Mouse (Mus musculus): ENCODE measurements at regions not wholly inside any gene's neighbourhood (a gene's known extent, or its start where the extent isn't known, plus 50 kb on each side); places are given as distances from the start of the nearest gene placed in this dataset.

DNA sequence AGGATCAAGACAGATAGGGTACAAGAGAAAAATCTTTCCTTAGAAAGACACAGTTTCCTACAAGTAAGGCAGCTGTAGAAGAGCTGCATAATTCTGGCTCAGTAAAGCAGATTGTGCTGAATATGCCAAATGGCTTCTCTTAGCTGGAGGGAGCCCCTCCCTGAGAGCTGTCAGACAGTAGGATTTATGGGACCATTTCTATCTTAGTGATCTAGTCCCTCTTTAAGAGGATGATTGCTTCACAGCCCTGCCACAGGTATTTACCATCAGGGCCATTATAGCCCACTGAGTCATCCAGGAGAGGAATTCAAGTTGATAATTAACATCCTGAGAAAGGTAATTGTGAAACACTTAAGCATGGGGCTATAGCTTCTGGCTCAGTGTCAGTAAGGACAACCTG, 101.5 kb upstream of the Cypt1 start:
- Histone ChIP-seq H3K27ac (no peak overlapping the region), H3K4me3 (no peak overlapping the region)
- intact Hi-C loops (cut with DNase I): no loop called here
- TF ChIP-seq CTCF (IDR thresholded peaks at IDR 0.05): no peak
- no peak for DNase-seq (ENCODE audit: extremely low spot score in 1 of 2, low spot score in 2 of 2)

DNA sequence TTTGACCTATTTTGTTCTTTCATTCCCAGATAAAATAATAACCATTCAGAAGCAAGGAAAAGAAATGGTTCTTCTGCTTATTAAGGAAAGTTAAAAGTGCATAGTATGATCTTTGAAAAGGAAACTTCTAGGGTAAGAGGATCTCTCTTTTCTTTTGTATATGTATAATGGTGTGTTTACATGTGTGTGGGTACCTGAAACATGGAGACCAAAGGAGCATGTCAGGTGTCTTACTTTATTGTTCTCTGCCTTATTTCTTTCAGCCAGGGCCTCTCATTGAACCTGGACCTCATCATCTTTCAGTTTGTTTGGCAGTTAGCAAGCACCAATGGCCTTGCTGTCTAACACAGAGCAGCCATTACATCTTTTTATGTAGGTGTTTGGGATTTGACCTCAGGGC, 101.0 kb upstream of the Cypt1 start:
- Histone ChIP-seq H3K4me3 (no peak overlapping the region), H3K27ac (no peak overlapping the region)
- no peak for TF ChIP-seq CTCF (IDR thresholded peaks at IDR 0.05)
- intact Hi-C loops (cut with DNase I): no loop called here
- no peak for DNase-seq (ENCODE audit: extremely low spot score in 1 of 2, low spot score in 2 of 2)

DNA sequence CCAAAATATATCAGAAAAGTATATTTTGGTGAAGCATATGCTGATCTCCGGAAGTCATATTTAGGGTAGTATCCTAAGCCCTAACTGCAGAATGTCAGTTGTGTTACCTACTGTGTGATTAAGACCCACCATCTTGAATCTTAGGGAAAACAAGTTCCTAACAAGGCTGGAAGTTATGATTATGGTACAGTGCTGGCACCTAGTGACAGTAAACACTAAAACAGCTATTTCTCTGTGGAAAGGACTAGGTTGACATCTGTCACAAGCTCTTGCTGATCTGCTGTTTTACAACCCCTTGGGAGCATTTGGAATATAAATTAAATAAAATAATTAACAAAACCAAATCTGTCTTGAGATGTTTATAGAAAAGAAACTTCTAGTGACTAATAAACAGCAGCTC, 84.6 kb upstream of the Cypt1 start:
- intact Hi-C loops (cut with DNase I): no loop called here
- H3K4me3 ChIP-seq: no peak overlapping the region
- H3K27ac ChIP-seq: no peak overlapping the region
- DNase-seq (ENCODE audit: extremely low spot score in 1 of 2, low spot score in 2 of 2): no peak
- TF ChIP-seq CTCF (IDR thresholded peaks at IDR 0.05): peak; percentile 37

DNA sequence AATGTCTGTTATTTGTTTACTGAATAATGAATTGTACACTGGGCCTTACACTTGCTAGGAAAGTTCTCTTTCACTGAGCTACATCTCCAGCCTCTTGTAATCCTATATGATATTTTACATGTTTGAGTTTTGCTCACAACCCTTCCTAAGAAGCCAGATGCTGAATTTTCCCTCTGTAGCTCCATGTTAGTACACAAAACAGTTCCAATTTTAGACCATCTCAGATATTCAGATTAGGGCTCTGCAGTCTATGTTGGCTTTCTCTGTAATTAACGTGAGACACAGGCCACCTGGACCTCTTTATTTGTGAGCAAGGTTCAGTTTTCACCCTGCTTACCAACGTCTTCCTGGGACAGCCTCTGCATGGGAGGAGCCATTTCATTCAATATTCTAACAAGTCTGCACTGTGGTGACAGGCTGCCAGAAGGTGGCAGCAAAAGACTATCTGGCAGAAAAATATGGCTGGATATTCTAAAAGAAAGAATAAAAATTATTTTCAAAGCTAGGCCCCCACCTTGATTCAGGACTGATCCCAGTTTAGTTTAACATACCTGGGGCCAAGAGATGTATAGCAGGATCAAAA, 72.1 kb upstream of the Cypt1 start:
- H3K4me3 ChIP-seq: no peak overlapping the region
- intact Hi-C loops (cut with DNase I): loop anchor here (2.0 to 5.0 kb wide), 4 partner anchors 232 to 1797 kb away; no protein-coding TSS in a partner anchor
- no peak overlapping the region for H3K27ac ChIP-seq
- TF ChIP-seq CTCF (IDR thresholded peaks at IDR 0.05): peak; percentile 69
- peak; percentile 22 to 23 for DNase-seq (ENCODE audit: extremely low spot score in 1 of 2, low spot score in 2 of 2)
